Mouse (Mus musculus) liver, embryonic 14.5 days (tissue): ENCODE measurements around the gene Cnfn. TPM values are rescaled to one million over a fixed set of nuclear protein-coding genes. Genes with fewer than 3 reads are reported as not detected.
"Not testable (repeated sequence)": the region's sequence is repeated elsewhere in the genome, so short reads cannot be mapped to it uniquely, and the experiment has no call there.

Experiments used
- ATAC-seq: fragments of 200-750 bp; cut with Nextera tagmentation; 2 replicates; pipeline ENCODE4 v1.8.0; 2017; ENCODE audit warnings: moderate number of reproducible peaks, mild to moderate bottlenecking, moderate library complexity; ENCODE audit not compliant: insufficient read depth
- DNase-seq, 3 experiments: peaks; one replicate each; pipeline ENCODE4 v3.0.0-alpha.2; 2012 to 2013; ENCODE audit warnings: low read depth in 3 of 3, low spot score in 3 of 3
- H3K27ac ChIP-seq: fragments of 300-500 bp; sonication (generic); 2 replicates; pipeline ENCODE4 v1.5.1; 2014; ENCODE audit warnings: moderate library complexity, mild to moderate bottlenecking, control low read depth, inconsistent platforms
- H3K27me3 ChIP-seq: fragments of 300-500 bp; sonication (generic); 2 replicates; pipeline ENCODE4 v1.6.1; 2014; ENCODE audit warnings: mild to moderate bottlenecking, low read length, moderate library complexity; ENCODE audit not compliant: control insufficient read depth, insufficient read depth
- H3K36me3 ChIP-seq: fragments of 300-500 bp; sonication (generic); replicated peaks from 2 replicates; pipeline ENCODE4 v1.6.1; 2014; ENCODE audit warnings: low read depth; ENCODE audit not compliant: control insufficient read depth, insufficient read depth
- H3K4me1 ChIP-seq, 2 experiments: fragments of 200-500 bp in 1 of 2; fragments of 300-500 bp in 1 of 2; sonication (generic) in 1 of 2; replicated peaks; 2 replicates each; pipeline ENCODE4 v1.6.1; 2012 to 2014; ENCODE audit warnings: antibody characterized with exemption in 1 of 2, inconsistent platforms in 1 of 2, low read length in 1 of 2; ENCODE audit not compliant: control insufficient read depth in 2 of 2, insufficient read depth in 2 of 2
- H3K4me2 ChIP-seq: fragments of 300-500 bp; sonication (generic); 2 replicates; pipeline ENCODE4 v1.6.1; 2014; ENCODE audit warnings: low read depth, mild to moderate bottlenecking, control low read depth, moderate library complexity
- H3K4me3 ChIP-seq, 2 experiments: fragments of 200-500 bp in 1 of 2; fragments of 300-500 bp in 1 of 2; sonication (generic) in 1 of 2; 2 replicates each; pipeline ENCODE4 v1.5.1; 2012 to 2014; ENCODE audit warnings: low read depth in 2 of 2, low read length in 2 of 2, mild to moderate bottlenecking in 2 of 2, control low read depth in 1 of 2, inconsistent platforms in 1 of 2, moderate library complexity in 1 of 2; ENCODE audit not compliant: insufficient read depth in 1 of 2
- H3K9ac ChIP-seq: fragments of 300-500 bp; sonication (generic); replicated peaks from 2 replicates; pipeline ENCODE4 v1.6.1; 2014; ENCODE audit warnings: mild to moderate bottlenecking, control low read depth, moderate library complexity
- H3K9me3 ChIP-seq: fragments of 300-500 bp; sonication (generic); 2 replicates; pipeline ENCODE4 v1.6.1; 2016; ENCODE audit warnings: low read length, mixed read lengths; ENCODE audit not compliant: control insufficient read depth
- CTCF ChIP-seq: IDR thresholded peaks from 2 replicates; pipeline ENCODE4 v1.5.1; 2016; ENCODE audit warnings: antibody characterized with exemption, low read depth, control low read depth
- EP300 ChIP-seq: IDR thresholded peaks from 2 replicates; pipeline ENCODE4 v1.6.1; 2016; ENCODE audit warnings: antibody characterized with exemption, low read depth
- whole genome bisulfite sequencing: fragments of 180-500 bp; shearing (Covaris S2); extraction: QIAGEN DNeasy Blood & Tissue Kit; methylation state at CpG from one replicate; pipeline ENCODE4 v1.1.7; 2014; ENCODE audit not compliant: insufficient replicate concordance; 5-methylcytosine and 5-hydroxymethylcytosine counted together
- polyA plus RNA-seq, 2 experiments: library from polyadenylated mRNA; depleted of rRNA in 1 of 2; stranded (reverse) in 1 of 2; unstranded in 1 of 2; fragments of >200 nt; fragmentation: Nextera tagmentation in 1 of 2; extraction: Ambion mirVana in 1 of 2; gene quantifications; 2 replicates each; pipeline versions ENCODE4 v1.2.1 to v1.2.3; 2012 to 2014

Gene Cnfn
- polyA plus RNA-seq, 2 experiments, result not detected

DNA sequence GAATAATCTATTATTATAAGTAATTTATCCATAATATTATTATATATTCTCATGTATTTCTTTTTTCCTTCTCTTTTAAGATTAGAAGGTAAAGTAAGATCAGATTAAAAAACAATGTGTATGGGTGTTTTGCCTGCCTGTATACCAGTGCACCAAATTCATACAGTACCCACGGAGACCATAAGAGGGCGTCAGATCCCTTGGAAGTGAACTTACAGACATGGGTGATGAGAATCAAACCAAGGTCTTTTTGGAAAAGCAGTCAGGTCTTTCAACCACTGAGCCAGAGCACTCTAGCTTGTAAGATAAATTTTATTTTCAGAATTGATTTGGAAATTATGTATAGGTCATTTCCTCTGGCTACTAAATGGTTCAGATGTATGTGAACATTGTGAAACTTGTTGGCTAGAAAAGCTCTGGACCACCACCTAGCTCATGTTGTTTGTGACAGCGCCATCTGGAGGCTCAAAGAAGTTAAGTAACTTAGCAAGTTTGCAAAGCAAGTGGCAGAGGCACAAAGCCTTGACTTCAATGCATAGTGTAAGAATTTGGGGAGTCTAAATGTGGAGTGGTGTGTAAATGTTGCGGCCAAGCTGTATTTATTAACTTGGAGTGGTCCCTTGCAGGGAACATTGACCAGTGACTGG is 39.7 kb upstream of the Cnfn start:
- ATAC-seq, result no peak
- 36% methylated on average over 4 of the region's 4 CpGs for WGBS

DNA sequence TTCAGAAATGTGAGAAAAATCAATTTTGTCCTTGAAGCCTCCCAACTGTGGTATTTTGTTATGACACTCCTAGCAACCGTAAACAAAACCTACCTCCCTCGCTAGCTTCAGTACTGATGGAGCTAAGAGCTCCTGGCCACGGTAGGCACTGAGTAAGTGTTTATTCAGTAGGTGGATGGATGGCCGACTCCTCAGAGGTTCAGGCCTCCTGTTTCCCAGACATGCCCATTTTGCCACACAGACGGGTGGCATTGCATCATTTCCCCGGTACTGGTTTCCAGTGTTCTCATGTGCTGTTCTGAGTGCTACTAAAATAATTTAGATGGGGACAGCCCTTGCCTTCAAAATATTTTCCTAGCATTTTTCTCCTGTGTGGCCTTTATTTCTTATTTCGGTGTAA is 36.9 kb upstream of the Cnfn start:
- DNase-seq (no peak), ATAC-seq (no peak)

More for the DNA sequence above, 39.7 kb upstream of the Cnfn start:
- no peaks in the 10 kb centered on the region for H3K4me1 ChIP-seq
- H3K4me2 ChIP-seq, result no peak overlapping the region
- H3K4me3 ChIP-seq, result no peak overlapping the region
- no peaks in the 10 kb centered on the region for H3K27me3 ChIP-seq
- no peak overlapping the region for H3K27ac ChIP-seq
- H3K36me3 ChIP-seq, result no peaks in the 10 kb centered on the region
- no peaks in the 10 kb centered on the region for H3K9me3 ChIP-seq
- TF ChIP-seq CTCF (peak; percentile 50), EP300 (no peak)
- H3K9ac ChIP-seq, result no peak overlapping the region
- peak in 1 of 3 experiments; percentile 30 for DNase-seq

DNA sequence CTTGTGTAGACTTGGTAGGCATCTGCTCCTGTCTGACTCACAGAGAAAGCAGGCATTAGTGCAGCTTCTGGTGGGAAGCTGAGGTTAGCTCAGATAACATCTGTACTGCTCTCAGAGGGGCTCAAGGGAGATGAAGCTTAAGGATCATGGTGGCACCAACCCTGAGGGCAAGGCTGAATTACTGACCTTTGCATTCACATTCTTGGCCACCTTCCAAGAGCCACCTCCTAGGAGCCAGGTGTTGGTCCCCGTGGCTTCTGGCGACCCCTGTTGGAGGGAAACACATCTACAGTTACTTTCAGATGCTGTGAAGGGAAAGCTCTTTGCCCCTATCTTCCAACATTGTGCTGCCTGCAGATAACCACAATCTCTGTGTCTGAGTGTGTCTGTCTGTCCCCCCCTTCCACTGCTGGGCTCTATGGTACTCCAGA is 33.2 kb upstream of the Cnfn start:
- Histone ChIP-seq H3K9ac (no peak overlapping the region), H3K9me3 (no peaks in the 10 kb centered on the region), H3K27me3 (no peaks in the 10 kb centered on the region), H3K4me1 (peaks cover 0 to 7% of the 10 kb centered on the region in 2 experiments; a peak in 3 of 4 replicates), H3K36me3 (no peaks in the 10 kb centered on the region), H3K4me2 (no peak overlapping the region), H3K4me3 (no peak overlapping the region), H3K27ac (no peak overlapping the region)
- peak; percentile 68; the same call in 1 of the 2 replicates for ATAC-seq
- DNase-seq, result peak in 2 of 3 experiments; percentile 31 to 45
- TF ChIP-seq EP300 (peak; percentile 55), CTCF (peak; percentile 83)
- WGBS, result 0% methylated on average over 2 of the region's 2 CpGs

More for the DNA sequence above, 36.9 kb upstream of the Cnfn start:
- Histone ChIP-seq H3K4me3 (no peak overlapping the region), H3K36me3 (no peaks in the 10 kb centered on the region), H3K4me2 (no peak overlapping the region), H3K9me3 (no peaks in the 10 kb centered on the region), H3K27ac (no peak overlapping the region), H3K9ac (no peak overlapping the region), H3K4me1 (peaks cover 0 to 7% of the 10 kb centered on the region in 2 experiments; a peak in 3 of 4 replicates), H3K27me3 (no peaks in the 10 kb centered on the region)
- WGBS, result 70% methylated on average over 7 of the region's 7 CpGs
- no peak for TF ChIP-seq CTCF
- no peak for TF ChIP-seq EP300

DNA sequence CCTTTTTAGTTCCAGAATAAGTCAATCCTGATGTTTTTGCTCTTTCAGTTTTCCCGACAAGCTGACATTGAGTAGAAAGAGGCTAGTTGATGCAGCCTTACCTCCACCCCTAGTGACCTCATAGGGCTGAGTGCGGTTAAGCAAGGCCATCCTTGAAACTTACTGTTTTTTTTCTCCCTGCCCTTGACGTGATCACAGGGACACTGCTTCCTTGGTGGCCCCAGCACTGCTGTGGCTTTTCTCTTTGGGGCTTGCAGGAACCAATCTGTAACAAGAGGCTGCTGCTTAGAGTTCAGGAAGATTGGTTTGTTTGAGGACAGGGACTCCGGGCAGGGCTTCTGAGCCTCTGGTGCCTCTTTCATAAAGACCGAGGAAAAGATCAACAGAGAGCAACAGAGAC is 32.5 kb upstream of the Cnfn start:
- DNase-seq (no peak), ATAC-seq (no peak)
- no peaks in the 10 kb centered on the region for H3K36me3 ChIP-seq
- no peak for TF ChIP-seq CTCF
- no peak for TF ChIP-seq EP300
- H3K4me1 ChIP-seq, result peaks cover 0 to 7% of the 10 kb centered on the region in 2 experiments; a peak in 3 of 4 replicates
- no peak overlapping the region for H3K9ac ChIP-seq
- no peak overlapping the region for H3K4me2 ChIP-seq
- H3K27ac ChIP-seq, result no peak overlapping the region
- H3K9me3 ChIP-seq, result no peaks in the 10 kb centered on the region
- WGBS, result 45% methylated on average over 5 of the region's 5 CpGs
- H3K4me3 ChIP-seq, result no peak overlapping the region
- no peaks in the 10 kb centered on the region for H3K27me3 ChIP-seq

DNA sequence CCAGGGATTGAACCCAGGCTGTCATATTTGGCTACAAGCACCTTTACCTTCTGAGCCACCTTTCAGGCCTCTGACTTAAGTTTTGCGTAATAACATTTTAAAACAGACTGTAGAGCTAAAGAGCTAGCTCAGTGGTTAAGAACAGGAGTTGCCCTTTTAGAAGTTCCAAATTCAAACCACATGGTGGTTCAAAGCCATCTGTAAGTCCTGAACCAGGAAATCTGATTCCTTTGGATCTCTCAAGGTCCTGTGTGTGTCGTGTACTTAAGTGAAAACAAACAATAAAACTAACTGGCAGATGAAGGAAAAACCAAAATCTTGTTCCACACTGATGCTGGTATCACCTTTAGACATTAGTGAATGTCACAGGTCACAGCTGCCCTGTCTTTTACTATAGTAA is 32.0 kb upstream of the Cnfn start:
- H3K9me3 ChIP-seq, result no peaks in the 10 kb centered on the region
- H3K27ac ChIP-seq, result no peak overlapping the region
- 54% methylated on average over 2 of the region's 2 CpGs for WGBS
- no peak for ATAC-seq
- H3K36me3 ChIP-seq, result no peaks in the 10 kb centered on the region
- no peak for DNase-seq
- TF ChIP-seq CTCF, result no peak
- TF ChIP-seq EP300, result no peak
- H3K4me2 ChIP-seq, result no peak overlapping the region
- peaks cover 0 to 7% of the 10 kb centered on the region in 2 experiments; a peak in 3 of 4 replicates for H3K4me1 ChIP-seq
- H3K9ac ChIP-seq, result no peak overlapping the region
- H3K27me3 ChIP-seq, result no peaks in the 10 kb centered on the region
- H3K4me3 ChIP-seq, result no peak overlapping the region

DNA sequence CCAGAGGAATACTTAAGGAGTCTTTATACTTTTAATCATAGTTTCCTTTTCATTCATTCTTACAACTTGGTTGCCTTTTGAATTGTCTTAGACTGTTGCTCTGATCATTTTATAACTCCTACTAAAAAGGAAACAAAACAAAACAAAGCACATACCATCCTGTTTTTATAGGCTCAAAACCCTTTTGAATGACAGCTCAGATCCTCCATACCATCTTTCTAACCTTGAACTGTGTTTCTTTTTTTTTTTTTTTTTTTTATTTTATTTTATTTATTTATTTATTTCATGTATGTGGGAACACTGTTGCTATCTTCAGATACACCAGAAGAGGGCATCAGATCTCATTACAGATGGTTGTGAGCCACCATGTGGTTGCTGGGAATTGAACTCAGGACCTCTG is 29.5 kb upstream of the Cnfn start:
- not testable (repeated sequence) for H3K9ac ChIP-seq, H3K27ac ChIP-seq, H3K36me3 ChIP-seq, ATAC-seq, H3K27me3 ChIP-seq, H3K9me3 ChIP-seq, DNase-seq, H3K4me3 ChIP-seq, H3K4me2 ChIP-seq
- H3K4me1 ChIP-seq, result peaks cover 9 to 14% of the 10 kb centered on the region in 2 experiments
